Mouse (Mus musculus) MEL (cell line): ENCODE measurements around the gene B3galt6. TPM values are rescaled to one million over a fixed set of nuclear protein-coding genes. Genes with fewer than 3 reads are reported as not detected.

Source experiments
- DNase-seq: peaks from one replicate; pipeline ENCODE4 v3.0.0; 2011; ENCODE audit warnings: low read depth, low spot score
- H3K27ac ChIP-seq: 2 replicates; pipeline ENCODE4 v1.5.1; 2012; ENCODE audit warnings: low read depth, mild to moderate bottlenecking, control low read depth, low read length, moderate library complexity; ENCODE audit not compliant: control insufficient read depth
- H3K27me3 ChIP-seq, 2 experiments: fragments of 150-350 bp in 1 of 2; sonication (generic) in 1 of 2; 2 replicates each; pipeline ENCODE4 v1.6.1; 2012; ENCODE audit warnings: low read length in 2 of 2, mild to moderate bottlenecking in 2 of 2, improper control_type of control experiment in 1 of 2, moderate library complexity in 1 of 2; ENCODE audit not compliant: insufficient read depth in 2 of 2, control insufficient read depth in 1 of 2
- H3K36me3 ChIP-seq, 2 experiments: 2 replicates each; pipeline ENCODE4 v1.6.1; 2012 to 2014; ENCODE audit warnings: low read length in 2 of 2, improper control_type of control experiment in 1 of 2, inconsistent platforms in 1 of 2, mild to moderate bottlenecking in 1 of 2; ENCODE audit not compliant: insufficient read depth in 2 of 2, control insufficient read depth in 1 of 2
- H3K4me1 ChIP-seq, 2 experiments: fragments of 150-350 bp in 1 of 2; sonication (generic) in 1 of 2; 2 replicates each; pipeline ENCODE4 v1.6.1; 2012; ENCODE audit warnings: low read length in 2 of 2, improper control_type of control experiment in 1 of 2, mild to moderate bottlenecking in 1 of 2; ENCODE audit not compliant: insufficient read depth in 2 of 2, control insufficient read depth in 1 of 2
- H3K4me3 ChIP-seq, 2 experiments: fragments of 150-350 bp in 1 of 2; sonication (generic) in 1 of 2; 2 replicates each; pipeline ENCODE4 v1.5.1; 2012; ENCODE audit warnings: low read depth in 2 of 2, low read length in 2 of 2, mild to moderate bottlenecking in 2 of 2, moderate library complexity in 2 of 2, control low read depth in 1 of 2, improper control_type of control experiment in 1 of 2; ENCODE audit not compliant: control insufficient read depth in 1 of 2, insufficient read depth in 1 of 2
- H3K79me2 ChIP-seq: 2 replicates; pipeline ENCODE4 v1.6.1; 2012; ENCODE audit warnings: mild to moderate bottlenecking, low read length, moderate library complexity; ENCODE audit not compliant: control insufficient read depth, poor library complexity, insufficient read depth
- H3K9ac ChIP-seq: 2 replicates; pipeline ENCODE4 v1.6.1; 2012; ENCODE audit warnings: low read depth, mild to moderate bottlenecking, control low read depth, low read length, moderate library complexity; ENCODE audit not compliant: control insufficient read depth, poor library complexity, severe bottlenecking
- H3K9me3 ChIP-seq: fragments of 150-350 bp; sonication (generic); replicated peaks from 2 replicates; pipeline ENCODE4 v1.6.1; 2012; ENCODE audit warnings: mild to moderate bottlenecking, low read length, improper control_type of control experiment, moderate library complexity; ENCODE audit not compliant: insufficient read depth
- BHLHE40 ChIP-seq: IDR thresholded peaks from 2 replicates; pipeline ENCODE4 v1.6.1; 2012; ENCODE audit warnings: low read depth, mild to moderate bottlenecking, inconsistent platforms, low read length, improper control_type of control experiment, borderline replicate concordance
- CHD1 ChIP-seq: IDR thresholded peaks from 2 replicates; pipeline ENCODE4 v1.6.1; 2012; ENCODE audit warnings: low read depth, mild to moderate bottlenecking, inconsistent platforms, low read length, improper control_type of control experiment
- CHD2 ChIP-seq: IDR thresholded peaks from 2 replicates; pipeline ENCODE4 v1.6.1; 2011; ENCODE audit warnings: low read length, improper control_type of control experiment
- E2F4 ChIP-seq: IDR thresholded peaks from 2 replicates; pipeline ENCODE4 v1.6.1; 2011; ENCODE audit warnings: low read depth, low read length, improper control_type of control experiment, borderline replicate concordance
- EP300 ChIP-seq, 2 experiments: IDR thresholded peaks; 2 replicates each; pipeline ENCODE4 v1.6.1; 2011; ENCODE audit warnings: improper control_type of control experiment in 2 of 2, low read length in 2 of 2, low read depth in 1 of 2, mild to moderate bottlenecking in 1 of 2
- ETS1 ChIP-seq: IDR thresholded peaks from 2 replicates; pipeline ENCODE4 v1.6.1; 2012; ENCODE audit warnings: low read depth, mild to moderate bottlenecking, inconsistent platforms, low read length, improper control_type of control experiment, moderate library complexity
- GATA1 ChIP-seq: IDR thresholded peaks from 2 replicates; pipeline ENCODE4 v1.6.1; 2011; ENCODE audit warnings: low read depth, low read length, improper control_type of control experiment
- HCFC1 ChIP-seq: IDR thresholded peaks from 2 replicates; pipeline ENCODE4 v1.6.1; 2012; ENCODE audit warnings: low read depth, mild to moderate bottlenecking, inconsistent platforms, low read length, improper control_type of control experiment, moderate library complexity
- JUND ChIP-seq: IDR thresholded peaks from 2 replicates; pipeline ENCODE4 v1.6.1; 2011; ENCODE audit warnings: low read depth, mild to moderate bottlenecking, improper control_type of control experiment, low read length
- KAT2A ChIP-seq: conservative IDR thresholded peaks from 2 replicates; pipeline ENCODE4 v1.6.1; 2012; ENCODE audit warnings: low read depth, low read length, improper control_type of control experiment, inconsistent platforms
- MAFK ChIP-seq: IDR thresholded peaks from 2 replicates; pipeline ENCODE4 v1.6.1; 2011; ENCODE audit warnings: low read depth, mild to moderate bottlenecking, low read length, improper control_type of control experiment, borderline replicate concordance
- MAX ChIP-seq: IDR thresholded peaks from 2 replicates; pipeline ENCODE4 v1.6.1; 2011; ENCODE audit warnings: low read length, improper control_type of control experiment
- MAZ ChIP-seq: IDR thresholded peaks from 2 replicates; pipeline ENCODE4 v1.6.1; 2012; ENCODE audit warnings: low read depth, mild to moderate bottlenecking, inconsistent platforms, low read length, improper control_type of control experiment
- MEF2A ChIP-seq: IDR thresholded peaks from 2 replicates; pipeline ENCODE4 v1.6.1; 2014; ENCODE audit warnings: low read depth, mild to moderate bottlenecking, inconsistent platforms, low read length, improper control_type of control experiment; ENCODE audit not compliant: poor library complexity, insufficient replicate concordance, severe bottlenecking; ENCODE audit errors: extremely low read depth
- MXI1 ChIP-seq: IDR thresholded peaks from 2 replicates; pipeline ENCODE4 v1.6.1; 2011; ENCODE audit warnings: mild to moderate bottlenecking, low read depth, low read length, improper control_type of control experiment
- MYB ChIP-seq: IDR thresholded peaks from 2 replicates; pipeline ENCODE4 v1.6.1; 2011; ENCODE audit warnings: mild to moderate bottlenecking, low read depth, low read length, improper control_type of control experiment
- MYC ChIP-seq: IDR thresholded peaks from 2 replicates; pipeline ENCODE4 v1.6.1; 2011; ENCODE audit warnings: low read depth, mild to moderate bottlenecking, low read length, improper control_type of control experiment, moderate library complexity
- NRF1 ChIP-seq: IDR thresholded peaks from 2 replicates; pipeline ENCODE4 v1.6.1; 2014; ENCODE audit warnings: low read depth, mild to moderate bottlenecking, inconsistent platforms, low read length, improper control_type of control experiment, moderate library complexity; ENCODE audit not compliant: poor library complexity, insufficient read depth, severe bottlenecking
- POLR2AphosphoS2 ChIP-seq: IDR thresholded peaks from 2 replicates; pipeline ENCODE4 v1.6.1; 2011; ENCODE audit warnings: low read length, improper control_type of control experiment
- RAD21 ChIP-seq: IDR thresholded peaks from 2 replicates; pipeline ENCODE4 v1.6.1; 2011; ENCODE audit warnings: mild to moderate bottlenecking, low read depth, low read length, improper control_type of control experiment
- RCOR1 ChIP-seq: IDR thresholded peaks from 2 replicates; pipeline ENCODE4 v1.6.1; 2012; ENCODE audit warnings: low read depth, mild to moderate bottlenecking, inconsistent platforms, low read length, improper control_type of control experiment
- TAL1 ChIP-seq: IDR thresholded peaks from 2 replicates; pipeline ENCODE4 v1.6.1; 2012; ENCODE audit warnings: mild to moderate bottlenecking, inconsistent platforms, low read length, moderate library complexity, mixed read lengths
- UBTF ChIP-seq: IDR thresholded peaks from 2 replicates; pipeline ENCODE4 v1.6.1; 2012; ENCODE audit warnings: low read depth, mild to moderate bottlenecking, inconsistent platforms, low read length, improper control_type of control experiment, moderate library complexity, borderline replicate concordance; ENCODE audit not compliant: insufficient read depth
- USF1 ChIP-seq: IDR thresholded peaks from 2 replicates; pipeline ENCODE4 v1.6.1; 2014; ENCODE audit warnings: low read depth, mild to moderate bottlenecking, inconsistent platforms, low read length, improper control_type of control experiment, moderate library complexity
- USF2 ChIP-seq, 2 experiments: IDR thresholded peaks; 2 replicates each; pipeline ENCODE4 v1.6.1; 2011 to 2012; ENCODE audit warnings: improper control_type of control experiment in 2 of 2, low read length in 2 of 2, borderline replicate concordance in 1 of 2, inconsistent platforms in 1 of 2, low read depth in 1 of 2, mild to moderate bottlenecking in 1 of 2; ENCODE audit not compliant: insufficient read depth in 1 of 2
- ZC3H11A ChIP-seq: IDR thresholded peaks from 2 replicates; pipeline ENCODE4 v1.6.1; 2012; ENCODE audit warnings: low read depth, mild to moderate bottlenecking, inconsistent platforms, low read length, improper control_type of control experiment
- ZNF384 ChIP-seq: IDR thresholded peaks from 2 replicates; pipeline ENCODE4 v1.6.1; 2012; ENCODE audit warnings: low read depth, mild to moderate bottlenecking, inconsistent platforms, low read length, improper control_type of control experiment
- polyA plus RNA-seq, 2 experiments: library from polyadenylated mRNA; stranded (reverse) in 1 of 2; unstranded in 1 of 2; fragments of >175 nt in 1 of 2; fragments of >200 nt in 1 of 2; gene quantifications; 2 replicates each; pipeline versions ENCODE4 v1.2.1 to v1.2.4; 2012; ENCODE audit warnings: low replicate concordance in 2 of 2, low read depth in 1 of 2; ENCODE audit not compliant: insufficient read length in 2 of 2, insufficient read depth in 1 of 2, missing spikeins in 1 of 2
- total RNA-seq: library from RNA; depleted of rRNA; stranded (reverse); fragments of 300-350 nt; gene quantifications from 2 replicates; pipeline ENCODE4 v1.2.3, GENCODE M21; 2012

B3galt6 gene
- total and polyA plus RNA-seq, 3 experiments = 3.8 to 9.1 TPM; not detected in 1

DNA sequence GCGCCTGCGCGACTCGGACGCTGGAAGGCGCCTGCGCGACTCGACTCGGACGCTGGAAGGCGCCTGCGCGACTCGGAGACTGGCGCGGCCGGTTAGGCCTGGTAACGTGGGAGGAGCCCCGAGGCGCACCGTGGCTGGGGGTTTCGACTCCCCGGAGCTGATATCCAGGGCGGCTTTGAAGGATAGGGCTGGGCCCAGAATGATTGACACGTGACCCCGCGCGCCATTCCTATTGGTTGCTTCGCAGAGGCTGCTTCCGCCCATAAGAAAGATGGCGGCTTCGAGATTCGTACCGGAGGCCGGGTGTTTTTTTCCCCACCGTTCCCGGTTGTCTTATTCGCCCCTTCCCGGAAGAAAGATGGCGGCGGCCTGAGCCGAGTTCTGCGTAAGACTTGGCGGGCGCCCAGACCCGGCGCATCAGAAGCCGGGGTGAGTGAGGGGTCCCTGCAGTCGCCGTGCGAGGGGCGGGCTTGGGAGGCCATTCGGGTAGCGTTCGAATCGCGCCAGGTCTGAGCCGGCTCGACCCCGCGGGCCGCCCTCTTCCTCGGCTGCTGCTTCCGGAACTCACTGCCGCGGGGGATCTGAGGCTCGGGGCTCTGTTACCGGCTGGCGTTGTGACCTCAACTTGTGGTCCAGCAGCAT is 578 bp upstream of the B3galt6 start (continued):
- no peak for TF ChIP-seq ZC3H11A
- peak; percentile 94 for TF ChIP-seq HCFC1
- no peak for TF ChIP-seq RAD21
- TF ChIP-seq EP300 (IDR thresholded peaks at IDR 0.05; ENCODE audit: low read depth in 1 of 2, low read length in 2 of 2) = peak in 1 of 2 experiments; percentile 36; a peak in 1 of 4 replicates
- TF ChIP-seq USF2 (IDR thresholded peaks at IDR 0.05; ENCODE audit: borderline replicate concordance in 1 of 2, insufficient read depth in 1 of 2, low read depth in 1 of 2, low read length in 2 of 2) = peak; percentile 87 to 94
- peak; percentile 94 for TF ChIP-seq MAX
- no peak for TF ChIP-seq GATA1
- TF ChIP-seq MYB = no peak
- no peak for TF ChIP-seq TAL1
- no peak for TF ChIP-seq JUND
- TF ChIP-seq UBTF = 0 out of 2 replicates have a peak, but pooled peaks have one; percentile 58
- no peak for TF ChIP-seq MYC
- no peak for TF ChIP-seq CHD1
- no peak for TF ChIP-seq MAFK
- peak; percentile 18; the same call in 1 of the 2 replicates for TF ChIP-seq RCOR1
- no peak for TF ChIP-seq CHD2
- no peak for TF ChIP-seq POLR2AphosphoS2
- no peak for TF ChIP-seq E2F4
- TF ChIP-seq USF1 = peak; percentile 99
- no peak for TF ChIP-seq BHLHE40

- Histone ChIP-seq H3K27ac (peak overlapping the region; percentile 86), H3K9ac (peak overlapping the region; percentile 92), H3K79me2 (peaks cover 50% of the 10 kb centered on the region), H3K27me3 (no peaks in the 10 kb centered on the region), H3K36me3 (peaks cover 2 to 38% of the 10 kb centered on the region in 2 experiments; a peak in 3 of 4 replicates), H3K4me3 (peak overlapping the region; percentile 64 to 72), H3K4me1 (peaks cover 7 to 39% of the 10 kb centered on the region in 2 experiments), H3K9me3 (no peaks in the 10 kb centered on the region)
- DNase-seq = no peak
- TF ChIP-seq ZC3H11A (no peak), CHD2 (no peak), MAZ (no peak), TAL1 (no peak), POLR2AphosphoS2 (no peak), ETS1 (no peak), MEF2A (no peak), ZNF384 (no peak), USF1 (no peak), RCOR1 (no peak), BHLHE40 (no peak), KAT2A (no peak), MXI1 (no peak), NRF1 (no peak)
Measured at GRCm38 (mm10) chr4:155991908-155992230, 580 bp downstream of the B3galt6 start.
